Mouse (Mus musculus) NIH3T3 (cell line): ENCODE measurements around the gene Ccdc50.
A peak's percentile ranks its signal among the peaks of the same experiment; 100 is the strongest.

Source experiments
- DNase-seq: peaks from one replicate; pipeline ENCODE4 v3.0.0-alpha.2; 2012; ENCODE audit warnings: low read depth

Gene Ccdc50

DNA sequence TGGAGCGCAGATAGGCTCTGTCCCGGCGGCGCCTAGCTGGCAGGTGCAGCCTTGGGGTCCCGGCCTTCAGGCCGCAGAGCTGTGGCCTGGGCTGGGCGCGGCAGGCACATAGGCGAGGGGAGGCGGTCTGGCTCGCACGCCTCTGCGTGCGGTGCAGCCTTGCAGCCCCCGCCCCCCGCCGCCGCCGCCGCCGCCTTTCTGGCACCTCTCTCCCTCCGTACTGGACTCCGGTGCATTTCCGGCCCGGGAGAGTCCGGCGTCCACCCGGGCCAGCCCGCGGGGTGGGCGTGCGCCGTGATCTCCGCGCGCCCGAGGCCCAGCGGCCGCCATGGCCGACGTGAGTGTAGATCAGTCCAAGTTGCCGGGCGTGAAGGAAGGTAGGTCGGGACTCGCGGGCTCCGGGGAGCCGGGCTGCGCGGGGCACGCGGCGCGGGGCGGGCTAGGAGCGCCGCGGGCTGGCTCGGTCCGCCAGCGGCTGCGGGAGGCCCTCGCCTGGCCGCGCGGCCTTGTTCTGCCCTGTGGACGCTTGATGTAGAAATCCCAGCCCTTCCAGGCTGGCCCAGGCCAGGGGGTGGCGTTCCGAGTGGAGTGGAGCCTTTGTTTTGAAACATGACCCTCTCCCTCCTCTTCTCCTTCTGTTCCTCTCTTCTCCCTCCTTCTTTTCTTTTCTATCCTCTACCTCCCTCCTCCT is at the start of gene Ccdc50:
Ccdc50 (plus strand) TSS at position 109 of the 691 bp plus-strand sequence.
- DNase-seq: peak; percentile 88

DNA sequence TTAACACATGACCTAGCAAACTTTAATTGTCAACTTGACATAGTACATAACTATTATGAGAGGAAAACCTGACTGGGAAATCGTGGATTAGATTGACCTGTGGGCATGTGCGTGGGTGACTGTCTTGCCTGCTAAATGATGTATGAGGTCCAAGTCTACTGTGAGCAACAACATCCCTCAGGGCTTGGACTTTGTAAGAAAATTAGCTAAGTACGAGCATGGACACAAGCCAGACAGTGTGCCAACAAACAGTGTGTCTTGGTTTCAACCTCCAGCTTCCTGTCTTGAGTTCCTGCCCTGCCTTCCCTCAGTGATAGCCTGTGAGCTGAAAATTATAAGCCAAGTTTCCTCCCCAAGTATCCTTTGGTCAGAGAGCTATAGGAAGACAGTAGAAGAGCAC is 41.1 kb upstream of the Ccdc50 start:
- no peak for DNase-seq

DNA sequence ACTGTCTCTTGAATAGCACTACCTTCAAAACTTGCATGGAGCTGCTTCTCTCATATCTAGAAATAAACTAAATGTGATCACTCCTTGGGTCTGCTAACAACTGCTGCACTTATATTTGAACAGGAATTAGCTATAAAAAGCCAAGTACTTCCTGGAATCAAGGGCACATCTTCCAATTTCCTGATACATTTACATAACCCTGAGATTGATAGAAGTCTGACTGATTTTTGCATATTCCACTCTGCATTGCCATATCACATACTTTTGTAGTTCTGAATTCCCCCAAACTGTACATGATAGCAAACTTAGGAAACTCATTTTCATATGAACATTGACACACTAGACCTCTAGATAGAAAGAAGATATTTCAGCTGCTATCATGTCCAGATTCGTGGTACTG is 40.3 kb upstream of the Ccdc50 start:
- DNase-seq: no peak

DNA sequence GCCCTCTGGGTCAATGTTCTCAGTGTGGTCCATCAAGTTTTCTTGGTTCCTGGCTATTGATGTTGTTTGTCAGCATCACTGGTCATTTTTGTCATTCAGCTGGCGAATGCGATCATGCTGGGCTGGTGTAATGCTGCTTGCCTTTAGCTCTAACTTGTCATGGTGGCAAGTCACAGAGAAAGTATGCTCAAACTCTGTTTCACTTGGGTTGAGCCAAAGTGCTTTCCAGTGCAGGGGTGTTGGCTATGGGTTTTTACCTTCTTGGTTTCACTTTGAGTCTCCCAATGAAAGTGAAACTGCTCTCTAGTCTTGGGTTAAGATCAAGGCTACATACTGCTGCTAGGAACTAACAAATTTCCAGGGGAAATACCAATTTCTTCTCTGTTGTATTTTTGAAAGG is 39.4 kb upstream of the Ccdc50 start:
- peak; percentile 11 for DNase-seq

DNA sequence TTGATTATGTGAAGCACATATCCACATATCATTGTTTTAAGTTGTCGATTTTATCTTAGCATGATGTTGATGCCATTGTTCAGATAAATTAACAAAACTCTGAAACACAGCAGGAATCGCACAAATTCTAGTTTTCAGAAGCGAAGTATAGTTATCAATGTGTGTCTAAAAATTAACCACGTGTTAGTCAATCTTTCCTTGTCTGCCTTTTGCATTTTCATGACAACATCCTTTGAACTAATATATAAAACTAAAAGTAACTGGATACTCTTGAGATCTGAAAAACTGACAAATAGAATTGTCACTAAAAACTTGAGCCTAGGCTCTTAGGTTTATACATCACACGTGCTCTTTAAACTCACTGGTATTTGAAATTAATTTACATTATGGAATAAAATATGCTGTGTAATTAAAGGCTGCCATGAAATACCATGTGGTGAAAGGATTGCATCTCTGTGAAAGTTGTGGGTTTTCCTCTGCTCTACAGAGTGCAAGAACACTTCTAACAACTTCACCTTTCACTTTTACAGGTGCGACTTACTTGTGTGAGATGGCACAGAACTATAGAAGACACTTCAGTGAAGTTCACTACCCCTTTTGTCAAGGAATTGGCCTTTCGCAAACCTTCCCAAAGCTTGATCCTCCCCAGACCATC is 38.7 kb upstream of the Ccdc50 start:
- no peak for DNase-seq

DNA sequence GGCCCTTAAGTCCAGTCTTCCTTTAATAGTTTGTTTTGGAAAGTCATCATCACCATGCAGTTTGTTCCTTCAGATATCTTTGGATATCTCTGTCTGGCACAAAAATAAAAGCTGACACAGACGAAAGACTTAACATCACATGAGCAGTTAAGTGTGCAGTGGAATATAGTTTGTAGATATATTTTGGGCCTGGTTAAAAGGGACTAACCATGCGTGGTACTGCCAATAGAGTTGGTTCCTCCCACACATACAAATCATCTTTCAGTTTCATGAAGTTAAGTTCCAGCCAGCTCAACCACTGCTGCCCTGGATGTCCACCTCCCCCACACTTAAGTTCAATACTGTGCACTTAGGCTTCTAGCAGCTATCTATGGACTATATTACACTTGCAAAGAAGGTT is 34.2 kb upstream of the Ccdc50 start:
- DNase-seq: no peak

DNA sequence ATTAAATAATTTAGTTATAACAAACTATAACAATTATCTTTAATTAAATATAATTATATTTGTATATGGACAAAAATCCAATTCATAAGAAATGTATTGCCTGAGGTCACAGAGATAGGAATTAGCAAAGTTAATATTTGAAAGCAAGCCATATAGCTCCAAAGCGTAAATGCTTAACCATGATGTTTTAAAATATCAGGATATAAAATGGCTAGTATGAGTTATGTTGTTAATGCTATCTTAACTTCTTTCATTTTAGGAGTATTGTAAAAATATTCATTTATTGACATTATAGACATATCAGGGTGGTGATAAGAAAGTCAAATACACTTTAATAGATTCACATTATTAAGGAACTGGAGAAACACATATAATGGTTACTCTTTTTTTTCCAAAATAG is 28.6 kb upstream of the Ccdc50 start:
- no peak for DNase-seq

DNA sequence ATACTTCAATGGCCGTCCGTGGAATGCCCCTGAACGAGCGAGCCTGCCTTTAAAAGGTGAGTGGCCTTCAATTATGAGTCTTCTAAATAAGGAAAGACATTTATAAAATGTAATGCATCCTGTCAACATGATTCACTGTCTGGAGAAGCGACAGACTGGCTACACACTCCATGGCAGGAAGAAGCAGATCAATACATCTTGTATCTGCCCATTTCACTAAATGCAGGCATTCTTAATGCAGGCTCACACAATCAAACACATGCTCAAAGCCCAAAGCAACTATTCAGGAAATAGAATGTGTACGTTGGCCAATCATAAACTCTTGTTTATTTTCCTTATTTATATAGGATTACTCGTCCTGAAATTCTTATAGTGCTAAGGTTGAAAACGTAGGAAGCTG is 18.5 kb upstream of the Ccdc50 start, which contains the start of gene Uts2b:
Uts2b (minus strand) TSS at position 49 of the 400 bp plus-strand sequence.
- no peak for DNase-seq

DNA sequence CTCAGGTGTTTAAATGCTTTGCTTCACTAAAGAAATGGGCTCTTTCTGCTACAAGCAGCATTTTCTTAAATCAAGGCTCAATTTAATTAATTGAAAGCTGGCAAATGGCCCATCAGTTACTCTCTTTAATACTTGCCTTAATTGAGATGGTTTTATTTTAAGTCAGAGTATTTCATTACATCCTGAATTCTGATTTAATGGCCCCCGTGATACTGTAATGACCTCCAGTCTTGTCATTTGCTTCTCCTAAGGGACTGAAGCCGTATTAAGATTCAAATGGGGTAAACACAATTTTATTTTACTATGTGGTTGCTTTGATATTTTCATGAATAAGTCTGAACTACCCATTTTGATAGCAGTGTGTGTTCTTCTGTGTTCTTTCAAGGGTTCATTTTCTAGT is 18.0 kb upstream of the Ccdc50 start:
- no peak for DNase-seq

DNA sequence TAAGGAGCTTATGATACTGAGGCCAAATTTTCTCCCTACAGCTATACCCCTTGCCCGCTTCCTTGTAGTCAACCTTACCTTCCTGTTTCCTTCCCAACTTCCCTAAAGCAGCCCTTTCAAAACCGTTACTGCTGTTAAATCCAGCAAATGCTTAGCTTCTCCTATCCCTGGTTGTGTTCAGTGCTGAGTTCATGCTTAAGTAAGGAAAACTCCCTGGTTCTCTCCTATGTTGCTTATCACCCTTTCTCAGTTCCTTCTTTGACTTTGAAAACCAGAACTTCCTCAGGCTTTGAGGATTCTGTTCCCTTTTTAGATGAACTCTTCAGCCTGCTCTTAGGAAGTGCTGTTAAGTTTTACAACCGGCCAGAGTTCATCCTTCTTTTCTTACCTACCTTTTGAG is 14.5 kb upstream of the Ccdc50 start:
- DNase-seq: no peak

DNA sequence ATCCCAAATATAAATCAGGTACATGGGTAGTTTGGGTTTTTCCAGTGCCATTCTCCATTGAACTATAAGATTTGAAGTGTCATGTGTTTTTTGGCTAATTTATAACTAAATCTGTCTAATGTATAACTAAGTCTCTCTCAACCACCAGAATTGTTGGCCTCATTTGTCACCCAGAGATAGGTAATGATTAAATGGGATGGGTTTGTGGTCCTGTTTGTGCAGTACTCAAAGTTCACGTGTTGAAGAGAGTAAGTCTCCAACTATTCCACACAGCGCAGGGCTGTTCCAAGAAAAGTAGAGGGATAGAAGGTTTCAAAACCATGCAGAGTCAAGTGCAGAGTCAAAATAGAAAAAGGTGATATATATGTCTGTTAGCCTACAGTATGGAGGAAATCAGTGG is 13.4 kb upstream of the Ccdc50 start:
- no peak for DNase-seq

DNA sequence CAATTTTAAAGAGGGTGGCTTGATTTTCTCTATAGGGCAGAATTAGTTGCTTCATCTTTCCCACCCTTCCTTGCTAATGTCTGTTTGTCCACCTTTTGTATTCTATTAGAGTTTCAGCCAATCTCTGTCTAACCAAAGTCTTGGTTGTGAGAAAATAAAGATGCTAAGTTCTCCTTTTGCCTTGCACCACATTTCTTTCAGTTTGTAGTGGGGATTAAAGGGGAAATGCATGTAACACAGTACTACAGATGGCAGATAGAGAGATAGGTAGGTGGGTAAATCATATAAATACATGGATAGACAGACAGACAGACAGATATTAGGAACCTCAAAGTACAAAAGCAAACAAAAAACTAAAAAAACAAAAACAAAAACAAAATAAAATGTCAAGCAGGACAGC is 12.1 kb upstream of the Ccdc50 start:
- DNase-seq: no peak

DNA sequence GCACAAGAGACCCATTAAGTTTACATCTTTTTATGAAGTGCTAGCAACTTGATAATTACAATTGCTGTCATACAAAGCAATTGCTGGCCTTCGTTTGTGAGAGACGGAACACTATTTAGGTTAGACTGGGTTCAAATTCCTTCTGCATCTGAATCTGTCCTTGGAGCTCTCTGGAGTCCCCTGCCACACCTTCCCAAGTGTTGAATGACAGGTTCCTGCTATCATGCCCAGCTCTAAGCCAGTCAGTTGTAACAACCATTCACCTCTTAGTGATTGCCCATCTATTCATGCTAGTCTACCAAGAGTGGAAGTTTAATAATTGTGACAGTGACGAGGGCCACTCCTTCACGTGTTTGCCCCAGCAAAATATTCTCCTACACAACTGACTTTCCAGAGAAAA is 6.5 kb upstream of the Ccdc50 start:
- no peak for DNase-seq

DNA sequence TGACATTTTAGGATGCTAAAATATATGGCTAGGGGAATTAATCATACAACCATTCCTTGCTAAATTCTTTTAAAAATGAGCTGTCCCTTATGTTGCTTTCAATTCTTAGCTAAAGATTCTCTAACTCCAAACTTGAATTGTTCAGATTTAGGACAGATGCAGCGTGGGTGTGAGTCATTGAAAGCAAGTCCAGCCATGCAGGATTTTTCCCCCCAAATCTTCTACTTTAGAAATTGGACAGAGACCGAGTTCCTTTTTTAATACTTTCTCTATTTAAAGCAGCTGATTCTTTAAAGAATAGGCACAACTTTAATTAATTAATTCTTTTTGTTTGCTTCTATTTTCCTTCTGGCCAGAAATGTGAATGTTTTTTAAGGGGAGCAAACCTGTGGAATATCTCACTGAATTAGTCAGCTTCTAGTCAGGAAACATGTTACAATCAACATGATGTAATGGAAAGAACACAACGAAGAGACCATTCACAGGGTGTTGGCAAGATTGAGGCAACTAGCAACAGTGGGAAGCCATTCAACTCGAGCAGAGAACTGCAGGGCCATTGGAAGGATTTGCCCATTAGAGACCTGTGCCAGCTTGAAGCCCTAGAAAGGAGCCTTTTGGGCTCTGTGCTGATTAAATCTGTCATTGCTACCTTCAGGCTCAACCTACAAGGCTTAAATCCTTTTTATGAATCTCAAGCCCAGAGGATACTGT is 3.6 kb upstream of the Ccdc50 start:
- peak; percentile 51 for DNase-seq

DNA sequence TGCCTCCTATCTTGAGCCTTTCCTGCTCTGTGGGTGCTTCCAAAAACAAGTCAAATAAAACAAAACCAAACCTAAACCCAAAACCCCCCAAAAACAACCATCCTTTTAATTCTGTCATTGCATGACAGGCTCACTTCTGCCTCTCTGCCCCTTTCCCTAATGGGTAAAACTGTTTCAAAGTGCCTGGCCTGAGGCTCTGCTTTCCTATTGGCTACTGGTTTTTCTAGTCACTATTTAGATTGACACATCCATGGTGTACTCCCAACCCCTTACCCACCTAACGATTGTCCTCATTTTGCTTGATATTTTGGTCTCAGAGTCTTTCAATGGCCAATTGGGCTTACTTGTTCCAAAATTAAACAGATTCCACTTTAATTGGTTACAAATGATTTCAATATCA is 3.0 kb upstream of the Ccdc50 start:
- no peak for DNase-seq

DNA sequence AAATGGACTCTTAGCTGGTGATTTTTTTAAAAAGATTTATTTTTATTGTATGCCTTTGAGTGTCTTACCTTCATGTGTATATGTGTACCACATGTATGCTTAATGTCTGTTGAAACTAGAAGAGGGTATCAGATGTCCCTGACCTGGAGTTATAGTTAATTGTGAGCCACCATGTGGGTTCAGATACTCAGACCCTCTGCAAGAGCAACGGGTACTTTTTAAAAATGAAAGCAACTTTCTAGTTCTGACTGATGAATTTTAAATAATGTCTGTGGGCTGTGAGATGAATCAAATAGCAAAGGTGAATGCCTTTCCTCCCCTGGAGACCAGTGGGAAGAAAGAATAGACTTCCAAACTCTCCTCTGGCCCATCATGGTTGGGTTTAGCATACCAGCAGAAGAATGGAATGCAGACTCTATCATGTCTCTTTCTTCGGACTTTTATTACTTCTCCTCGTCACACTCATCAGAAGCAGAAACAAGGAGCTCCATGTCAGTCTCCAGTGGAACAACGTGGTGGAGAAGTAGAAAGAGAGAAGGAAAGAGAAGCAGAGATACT is 1.7 kb upstream of the Ccdc50 start:
- no peak for DNase-seq

DNA sequence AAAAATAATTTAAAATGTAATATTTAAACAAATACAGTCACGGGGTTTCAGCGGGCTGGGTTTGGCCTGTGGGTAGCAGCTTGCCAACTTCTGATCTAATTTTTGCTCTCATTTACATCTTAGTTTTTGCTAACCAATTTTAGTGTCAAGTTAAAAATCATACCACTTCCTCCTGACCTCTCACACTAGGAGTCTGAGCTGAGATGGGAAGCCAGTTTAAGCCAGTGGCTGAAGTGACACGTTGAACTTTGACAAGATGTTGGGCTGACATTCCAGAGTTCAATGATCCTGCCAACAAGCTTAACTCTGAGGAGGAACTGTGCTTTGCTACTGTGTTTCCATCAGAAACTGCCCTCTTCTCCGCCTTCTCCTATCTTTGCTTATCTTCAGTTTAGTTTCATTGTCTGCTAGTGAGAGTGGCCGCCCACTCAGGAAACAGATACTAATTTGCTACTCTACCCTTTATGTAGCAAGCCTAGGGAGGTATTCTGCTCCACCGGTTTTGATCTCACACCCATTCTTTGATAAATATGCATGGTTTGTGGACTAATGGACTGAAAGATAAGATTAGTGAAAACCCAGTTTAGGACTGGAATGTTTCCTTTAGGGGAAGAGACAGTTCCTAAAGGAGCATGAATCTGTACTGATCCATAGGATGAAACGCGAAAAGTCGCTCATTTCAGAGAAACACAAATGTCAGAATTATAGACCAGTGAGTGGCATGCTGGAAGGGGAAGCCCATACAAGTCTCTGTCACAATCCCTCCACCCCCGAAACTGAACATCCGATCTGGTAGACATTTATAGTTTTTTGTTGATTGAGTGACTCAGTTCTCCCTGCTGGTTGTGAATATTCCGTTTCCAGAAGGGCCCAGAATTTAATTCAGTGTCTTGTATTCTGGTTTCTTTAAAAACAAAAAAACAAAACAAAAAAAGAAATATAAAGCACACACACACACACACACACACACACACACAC is 746 bp upstream of the Ccdc50 start:
- DNase-seq: peak; percentile 47

DNA sequence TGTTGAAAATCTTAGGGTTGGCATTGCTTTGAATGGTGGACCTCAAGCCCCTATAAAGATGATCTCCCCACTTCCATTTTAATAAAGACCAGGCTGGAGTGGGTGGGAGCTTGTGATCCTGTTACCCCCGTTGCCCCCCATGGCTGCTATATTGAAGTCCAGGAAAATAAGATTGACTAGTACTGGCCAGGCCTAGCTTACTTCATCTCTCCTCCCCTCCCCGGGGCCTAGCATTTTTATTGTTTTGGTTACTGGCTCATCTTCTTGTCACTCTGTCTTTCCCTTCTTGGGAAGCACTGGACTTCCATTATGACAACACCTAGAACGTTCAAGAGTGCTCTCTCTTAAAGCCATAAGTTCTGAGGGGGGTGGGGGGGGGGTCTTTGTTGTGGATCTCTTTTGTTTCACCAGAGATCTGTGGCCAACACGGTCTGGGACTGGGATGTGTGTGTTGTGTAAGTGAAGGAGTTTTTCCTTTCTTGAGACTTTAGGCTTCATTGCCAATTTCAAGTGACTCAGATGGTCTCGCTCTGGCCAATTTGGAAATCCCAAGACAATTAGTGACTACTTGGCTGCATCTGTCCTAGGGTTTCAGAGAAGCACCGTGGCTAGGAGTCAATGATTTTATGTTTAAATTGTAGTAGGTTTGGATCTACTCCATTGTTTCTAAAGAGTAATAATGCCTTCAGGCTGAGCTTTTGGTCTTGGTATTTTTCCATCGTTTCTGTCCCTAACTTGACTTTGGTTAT is 1.0 kb downstream of the Ccdc50 start:
- peak; percentile 68 for DNase-seq

DNA sequence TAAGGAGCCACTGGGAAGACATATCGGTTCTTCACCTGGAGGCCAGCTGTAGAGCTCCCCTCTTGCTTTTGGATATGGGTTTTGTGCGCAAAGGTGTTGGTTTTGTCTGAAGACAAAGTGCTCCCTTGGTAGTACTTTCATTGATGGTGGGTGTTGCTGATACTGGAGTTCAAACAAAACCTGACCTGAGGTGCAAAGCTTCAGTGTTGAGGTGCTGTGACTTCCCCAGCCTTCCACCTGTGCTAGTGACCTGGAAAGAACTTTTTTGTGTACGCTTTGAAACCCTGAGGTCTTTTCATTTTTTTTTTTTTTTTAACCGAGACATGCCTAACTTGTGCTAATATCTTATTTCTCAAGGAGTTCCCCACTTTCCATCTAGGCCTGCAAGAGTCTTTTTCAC is 1.6 kb downstream of the Ccdc50 start:
- no peak for DNase-seq

DNA sequence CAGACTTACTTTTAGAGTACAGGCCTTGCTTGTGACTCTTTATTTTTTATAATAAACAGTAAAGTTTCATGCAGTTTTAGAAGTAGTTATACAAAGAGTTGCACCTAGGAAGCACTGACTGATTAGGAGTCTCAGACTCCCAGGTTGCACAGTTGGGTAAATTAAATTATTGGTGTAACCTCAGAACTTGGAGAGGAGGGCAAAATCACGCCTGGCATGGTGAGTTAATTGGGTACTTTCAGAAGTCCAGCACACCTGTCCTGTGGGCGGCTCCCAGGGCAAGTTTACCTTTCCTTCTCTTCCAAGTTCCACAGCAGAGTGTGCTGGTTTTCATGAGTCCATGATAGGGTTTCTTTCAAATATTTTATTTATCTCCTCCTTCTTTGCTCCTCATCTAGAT is 3.2 kb downstream of the Ccdc50 start:
- no peak for DNase-seq
